Mouse (Mus musculus) erythroblast, embryonic 14.5 days (primary cell): ENCODE results near the gene Dnph1. TPM values are rescaled to one million over a fixed set of nuclear protein-coding genes. Genes with fewer than 3 reads are reported as not detected.

Experiments
- H3K27me3 ChIP-seq: 2 replicates; pipeline ENCODE4 v1.6.1; 2012; ENCODE audit warnings: inconsistent platforms; ENCODE audit not compliant: control insufficient read depth
- H3K36me3 ChIP-seq: 2 replicates; pipeline ENCODE4 v1.6.1; 2012; ENCODE audit warnings: mild to moderate bottlenecking, inconsistent platforms; ENCODE audit not compliant: control insufficient read depth
- H3K4me1 ChIP-seq: 2 replicates; pipeline ENCODE4 v1.6.1; 2012; ENCODE audit warnings: inconsistent platforms; ENCODE audit not compliant: control insufficient read depth
- H3K4me3 ChIP-seq: replicated peaks from 2 replicates; pipeline ENCODE3; 2012; ENCODE audit warnings: moderate library complexity, mild to moderate bottlenecking, inconsistent platforms
- H3K9me3 ChIP-seq: 2 replicates; pipeline ENCODE4 v1.6.1; 2012; ENCODE audit warnings: low read length, inconsistent platforms, mixed read lengths; ENCODE audit not compliant: control insufficient read depth
- GATA1 ChIP-seq: IDR thresholded peaks from 2 replicates; pipeline ENCODE4 v1.6.1; 2012; ENCODE audit warnings: low read length, inconsistent platforms, mixed read lengths
- TAL1 ChIP-seq: IDR thresholded peaks from 3 replicates; pipeline ENCODE4 v1.6.1; 2012; ENCODE audit warnings: low read length, inconsistent platforms, mixed read lengths
- polyA plus RNA-seq: library from polyadenylated mRNA; stranded (reverse); fragments of >175 nt; gene quantifications from 2 replicates; pipeline ENCODE4 v1.2.3, GENCODE M21; 2012

Dnph1 gene
- polyA plus RNA-seq, 1 experiment: 1.9 TPM

GRCm38 (mm10) chr17:46546995-46547394, 50.5 kb downstream of the Dnph1 start:
- TF ChIP-seq GATA1 (no peak), TAL1 (no peak)
- Histone ChIP-seq H3K9me3 (no peaks in the 10 kb centered on the region), H3K36me3 (peaks cover 38% of the 10 kb centered on the region), H3K4me1 (peaks cover 8% of the 10 kb centered on the region), H3K4me3 (no peak overlapping the region), H3K27me3 (peaks cover 38% of the 10 kb centered on the region)

GRCm38 (mm10) chr17:46547923-46548322, 51.4 kb downstream of the Dnph1 start:
- H3K4me3 ChIP-seq: no peak overlapping the region
- H3K4me1 ChIP-seq: peaks cover 13% of the 10 kb centered on the region
- peaks cover 47% of the 10 kb centered on the region for H3K36me3 ChIP-seq
- TF ChIP-seq GATA1 (no peak), TAL1 (no peak)
- peaks cover 38% of the 10 kb centered on the region for H3K27me3 ChIP-seq
- no peaks in the 10 kb centered on the region for H3K9me3 ChIP-seq

GRCm38 (mm10) chr17:46548741-46549140, 52.2 kb downstream of the Dnph1 start:
- Histone ChIP-seq H3K36me3 (peaks cover 50% of the 10 kb centered on the region), H3K27me3 (peaks cover 34% of the 10 kb centered on the region), H3K9me3 (no peaks in the 10 kb centered on the region), H3K4me3 (no peak overlapping the region), H3K4me1 (peaks cover 22% of the 10 kb centered on the region)
- no peak for TF ChIP-seq GATA1
- no peak for TF ChIP-seq TAL1

GRCm38 (mm10) chr17:46549193-46549592, 52.7 kb downstream of the Dnph1 start:
- Histone ChIP-seq H3K9me3 (no peaks in the 10 kb centered on the region), H3K4me3 (no peak overlapping the region), H3K4me1 (peaks cover 26% of the 10 kb centered on the region), H3K36me3 (peaks cover 50% of the 10 kb centered on the region), H3K27me3 (peaks cover 33% of the 10 kb centered on the region)
- TF ChIP-seq GATA1 (no peak), TAL1 (no peak; the same call in 2 of the 3 replicates)

Other genes starting within 250 kb of the Dnph1 start
- gene Polr1c, start 248.7 kb upstream of the Dnph1 start, polyA plus RNA-seq: 1.2 and 1.6 TPM in 2 replicates
- 8.0 and 13.3 TPM in 2 replicates for gene Yipf3, start 248.6 kb upstream of the Dnph1 start, polyA plus RNA-seq
- gene Lrrc73, start 243.2 kb upstream of the Dnph1 start, polyA plus RNA-seq: 0.15 and 0.27 TPM in 2 replicates
- gene Tjap1, start 213.7 kb upstream of the Dnph1 start, polyA plus RNA-seq: 11.2 and 12.7 TPM in 2 replicates
- gene Dlk2, start 199.3 kb upstream of the Dnph1 start, polyA plus RNA-seq: not detected in 2 replicates
- gene Abcc10, start 168.4 kb upstream of the Dnph1 start, polyA plus RNA-seq: 0.17 and 0.34 TPM in 2 replicates
- 0.05 and 0.13 TPM in 2 replicates for gene Zfp318, start 113.0 kb upstream of the Dnph1 start, polyA plus RNA-seq
- not detected in 2 replicates for gene Crip3, start 67.8 kb upstream of the Dnph1 start, polyA plus RNA-seq
- not detected in 2 replicates for gene Slc22a7, start 58.3 kb upstream of the Dnph1 start, polyA plus RNA-seq
- gene Ttbk1, start 9.0 kb upstream of the Dnph1 start, polyA plus RNA-seq: 0.01 TPM in 2 replicates
- 0.01 and 0.09 TPM in 2 replicates for gene Cul9, start 49.7 kb downstream of the Dnph1 start, polyA plus RNA-seq
- 5.1 and 6.1 TPM in 2 replicates for gene Srf, start 59.5 kb downstream of the Dnph1 start, polyA plus RNA-seq
- gene Ptk7, start 132.8 kb downstream of the Dnph1 start, polyA plus RNA-seq: 0.03 and 0.04 TPM in 2 replicates
- gene Klc4, start 149.3 kb downstream of the Dnph1 start, polyA plus RNA-seq: 2.0 TPM in 2 replicates
- gene Mrpl2, start 149.5 kb downstream of the Dnph1 start, polyA plus RNA-seq: 34.1 and 35.9 TPM in 2 replicates
- gene Cul7, start 153.6 kb downstream of the Dnph1 start, polyA plus RNA-seq: 1.3 and 2.3 TPM in 2 replicates
- 2.0 and 2.6 TPM in 2 replicates for gene Rrp36, start 177.6 kb downstream of the Dnph1 start, polyA plus RNA-seq
- gene Mea1, start 182.1 kb downstream of the Dnph1 start, polyA plus RNA-seq: 13.0 and 13.9 TPM in 2 replicates
- 21.0 and 23.8 TPM in 2 replicates for gene Klhdc3, start 184.2 kb downstream of the Dnph1 start, polyA plus RNA-seq
- 7.4 and 7.5 TPM in 2 replicates for gene Ppp2r5d, start 208.4 kb downstream of the Dnph1 start, polyA plus RNA-seq
- 1.5 and 1.7 TPM in 2 replicates for gene Pex6, start 214.8 kb downstream of the Dnph1 start, polyA plus RNA-seq
- 0.05 TPM in 1 of 2 replicates, not detected in the other for gene Gnmt, start 232.5 kb downstream of the Dnph1 start, polyA plus RNA-seq